Comparison of ENCODE assay signal across 22 mouse cellular contexts in the genomic region with DNA sequence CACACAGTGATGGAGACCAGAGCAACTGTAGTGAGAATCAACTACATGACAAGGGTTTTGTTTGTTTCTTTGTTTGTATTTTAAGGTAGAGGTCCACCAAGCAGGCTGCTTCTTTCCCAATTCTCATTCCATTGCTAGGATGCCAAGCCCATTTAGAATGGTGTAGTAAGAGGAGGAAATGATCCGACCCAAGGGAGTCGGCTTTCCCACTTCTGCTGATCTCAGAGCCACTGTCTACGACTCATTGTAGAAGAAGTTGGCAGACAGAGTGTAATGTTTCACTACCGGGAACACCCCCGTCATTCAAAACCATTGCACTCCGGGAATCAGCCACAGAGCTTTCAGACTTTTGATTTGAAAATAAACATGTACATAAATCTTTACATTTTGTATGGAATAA. TPM values are rescaled to one million over a fixed set of nuclear protein-coding genes. Genes with fewer than 3 reads are reported as not detected.
"Had no signal": no experiment of that assay in that cellular context is flagged by ENCODE, and none has a peak within 500 bp of the region (broad histone marks: within the 10 kb centered on the region; RNA-seq: fewer than 3 reads in every experiment).

No protein-coding gene starts in this region.

- H3K4me3 ChIP-seq: kidney, embryonic 15.5 days; left cerebral cortex, adult 2 months; limb, embryonic 12.5 days; limb, embryonic 15.5 days; midbrain, embryonic 12.5 days; midbrain, embryonic 15.5 days; neural tube, embryonic 13.5 days; stomach, embryonic 15.5 days had no signal

- DNase-seq: kidney, adult 8-10 months; kidney, postnatal 10 days; kidney, postnatal 36 days; layer of hippocampus, postnatal 36 days; left cerebral cortex, postnatal 4 days; liver, postnatal 0 days; lung, embryonic 14.5 days; right cerebral cortex, postnatal 14 days; spleen, adult 18-20 months; thymus, adult 18-20 months; thymus, postnatal 36 days had no signal

- H3K27ac ChIP-seq: kidney, embryonic 15.5 days; left cerebral cortex, adult 2 months; limb, embryonic 12.5 days; limb, embryonic 15.5 days; liver, embryonic 14.5 days; macrophage; midbrain, embryonic 12.5 days; midbrain, embryonic 15.5 days; neural tube, embryonic 13.5 days; stomach, embryonic 15.5 days had no signal

RNA-seq across cellular contexts. Expression of a gene that starts 33.1 kb away (rescaled TPM):
- total RNA-seq: neutrophil, adult 5-6 weeks had no signal
